Mouse (Mus musculus): ENCODE data around the gene Dnajc3.

DNA sequence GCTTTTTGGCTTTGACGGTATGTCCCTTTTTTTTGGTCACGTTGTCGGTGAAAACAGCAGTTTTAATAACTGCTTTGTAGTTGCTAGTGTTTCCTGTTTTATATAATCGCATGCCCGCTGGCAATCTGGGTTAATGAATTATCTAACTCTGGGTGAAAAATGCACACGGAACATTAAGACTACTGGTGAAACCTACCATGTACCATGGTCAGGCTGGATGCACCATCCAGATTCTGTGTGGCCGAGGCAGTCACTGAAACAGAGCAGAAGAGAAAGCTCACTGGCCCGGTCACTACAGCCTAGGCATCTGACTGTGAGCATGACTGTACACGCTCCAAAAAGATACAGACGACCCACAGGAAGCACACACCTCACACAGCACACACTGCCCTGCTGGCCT is 42.1 kb upstream of the Dnajc3 start:
- TF ChIP-seq CTCF (conservative IDR thresholded peaks at IDR 0.05 in 1 of 2, IDR thresholded peaks at IDR 0.05 in 1 of 2; ENCODE audit: low read depth in 2 of 2, low read length in 2 of 2), result no peak
- TF ChIP-seq EP300 (IDR thresholded peaks at IDR 0.05; ENCODE audit: low read length), result no peak
- TF ChIP-seq CHD2 (IDR thresholded peaks at IDR 0.05; ENCODE audit: low read length), result no peak
- no peak for TF ChIP-seq POLR2A (IDR thresholded peaks at IDR 0.05; ENCODE audit: low read depth, low read length)
- TF ChIP-seq E2F4 (IDR thresholded peaks at IDR 0.05; ENCODE audit: insufficient replicate concordance, low read depth, low read length), result no peak
- TF ChIP-seq MXI1 (IDR thresholded peaks at IDR 0.05; ENCODE audit: low read depth, low read length), result no peak
- no peak for TF ChIP-seq ETS1 (conservative IDR thresholded peaks at IDR 0.05; ENCODE audit: low read depth, low read length)
- TF ChIP-seq USF1 (IDR thresholded peaks at IDR 0.05; ENCODE audit: low read depth, low read length), result no peak
- TF ChIP-seq JUN (IDR thresholded peaks at IDR 0.05; ENCODE audit: insufficient read depth, low read depth, low read length), result no peak
- TF ChIP-seq ZNF384 (IDR thresholded peaks at IDR 0.05; ENCODE audit: low read depth, low read length), result no peak
- no peak for TF ChIP-seq MAX (IDR thresholded peaks at IDR 0.05; ENCODE audit: low read length)
- TF ChIP-seq BHLHE40 (IDR thresholded peaks at IDR 0.05; ENCODE audit: low read depth, low read length), result no peak
- TF ChIP-seq MAZ (IDR thresholded peaks at IDR 0.05; ENCODE audit: low read depth, low read length), result no peak
